Mouse (Mus musculus) R1 (cell line): ENCODE data around the gene Zfp292.
A peak's percentile ranks its signal among the peaks of the same experiment; 100 is the strongest.

ENCODE experiments used
- DNase-seq: peaks from one replicate; pipeline ENCODE4 v3.0.0-alpha.2; 2018; ENCODE audit warnings: low read depth, low spot score

The Zfp292 gene

GRCm38 (mm10) chr4:34797294-34797983 is 85.3 kb downstream of the Zfp292 start:
- no peak for DNase-seq

- no peak for DNase-seq
These were observed 86.5 kb downstream of the Zfp292 start for GRCm38 (mm10) chr4:34796294-34796693.

GRCm38 (mm10) chr4:34786476-34786875 is 96.3 kb downstream of the Zfp292 start:
- DNase-seq, result no peak

- DNase-seq, result no peak
These were observed 97.1 kb downstream of the Zfp292 start for GRCm38 (mm10) chr4:34785646-34786045.

- peak; percentile 94 for DNase-seq
These were observed 97.9 kb downstream of the Zfp292 start for GRCm38 (mm10) chr4:34784865-34785264.

GRCm38 (mm10) chr4:34782730-34783129 is 100.0 kb downstream of the Zfp292 start:
- DNase-seq, result peak; percentile 70

- peak; percentile 93 for DNase-seq
These were observed 104.9 kb downstream of the Zfp292 start, which contains the start of gene Smim8 for GRCm38 (mm10) chr4:34777677-34778527. Gene Smim8 (minus strand): TSS chr4:34778423.

- peak; percentile 98 for DNase-seq
These were observed 110.9 kb downstream of the Zfp292 start for GRCm38 (mm10) chr4:34771652-34772371.

- no peak for DNase-seq
These were observed 126.6 kb downstream of the Zfp292 start, which contains the start of gene Gm136 for GRCm38 (mm10) chr4:34756163-34756562. Gene Gm136 (minus strand): TSS chr4:34756263.
